Mouse (Mus musculus) lung, postnatal 0 days (tissue): ENCODE measurements around the gene Dus2.

ENCODE experiments used
- CTCF ChIP-seq: IDR thresholded peaks from 2 replicates; pipeline ENCODE4 v1.5.1; 2016; ENCODE audit warnings: antibody characterized with exemption, mild to moderate bottlenecking
- EP300 ChIP-seq: IDR thresholded peaks from 2 replicates; pipeline ENCODE4 v1.6.1; 2016; ENCODE audit warnings: antibody characterized with exemption, mild to moderate bottlenecking, control low read depth

DNA sequence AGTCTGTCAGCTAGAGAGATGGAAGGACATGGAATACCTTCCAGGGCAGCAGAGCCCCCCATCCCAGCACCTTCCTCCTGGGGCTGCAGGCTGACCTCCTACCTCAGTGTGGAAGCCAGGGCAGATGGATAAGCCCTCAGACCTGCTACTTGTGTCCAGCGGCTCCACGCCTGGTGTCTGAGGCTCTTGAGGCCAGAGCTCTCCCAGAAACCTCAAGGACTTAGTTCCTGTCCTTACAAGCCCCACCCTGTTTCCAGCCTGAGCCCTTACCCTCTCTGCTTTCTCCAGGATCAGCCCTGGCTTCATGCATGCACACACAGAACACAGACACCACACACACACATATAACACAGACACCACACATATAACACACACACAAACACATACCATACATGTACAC lies 409 bp downstream of the Dus2 start:
- TF ChIP-seq EP300 (no peak), CTCF (no peak)
